Mouse (Mus musculus) retina, postnatal 1 day (tissue): ENCODE results near the gene Ccdc127.

Experiments used
- DNase-seq: peaks from one replicate; pipeline ENCODE4 v3.0.0-alpha.2; 2012

Ccdc127 gene

GRCm38 (mm10) chr13:74349566-74350434 is at the start of gene Ccdc127, which contains the start of gene Sdha:
Gene Ccdc127 (plus strand): TSS chr13:74350309.
Gene Sdha (minus strand): TSS chr13:74350280.
- peak; percentile 98 for DNase-seq

GRCm38 (mm10) chr13:74300925-74301606 is 49.0 kb upstream of the Ccdc127 start:
- DNase-seq = peak; percentile 78

- DNase-seq = no peak
Observed at GRCm38 (mm10) chr13:74301607-74301984, 48.5 kb upstream of the Ccdc127 start.

GRCm38 (mm10) chr13:74302050-74303037 is 47.8 kb upstream of the Ccdc127 start:
- DNase-seq = no peak

GRCm38 (mm10) chr13:74305380-74305779 is 44.7 kb upstream of the Ccdc127 start:
- DNase-seq = no peak

- DNase-seq = no peak
Observed at GRCm38 (mm10) chr13:74305780-74306179, 44.3 kb upstream of the Ccdc127 start.

- DNase-seq = no peak
Observed at GRCm38 (mm10) chr13:74314616-74315015, 35.5 kb upstream of the Ccdc127 start.

- DNase-seq = no peak
Observed at GRCm38 (mm10) chr13:74316386-74316785, 33.7 kb upstream of the Ccdc127 start.

GRCm38 (mm10) chr13:74316789-74317169 is 33.3 kb upstream of the Ccdc127 start:
- no peak for DNase-seq

GRCm38 (mm10) chr13:74317170-74317849 is 32.8 kb upstream of the Ccdc127 start, which contains the start of gene Pdcd6:
Gene Pdcd6 (minus strand): TSS chr13:74317580.
- DNase-seq = peak; percentile 95

GRCm38 (mm10) chr13:74329321-74329720 is 20.8 kb upstream of the Ccdc127 start:
- DNase-seq = no peak

- DNase-seq = peak; percentile 66
Observed at GRCm38 (mm10) chr13:74341036-74341435, 9.1 kb upstream of the Ccdc127 start.

- no peak for DNase-seq
Observed at GRCm38 (mm10) chr13:74350435-74350906, 362 bp downstream of the Ccdc127 start.

GRCm38 (mm10) chr13:74356491-74356890 is 6.4 kb downstream of the Ccdc127 start:
- DNase-seq = no peak

- no peak for DNase-seq
Observed at GRCm38 (mm10) chr13:74362218-74362617, 12.1 kb downstream of the Ccdc127 start.

GRCm38 (mm10) chr13:74363176-74363858 is 13.2 kb downstream of the Ccdc127 start:
- DNase-seq = no peak

- no peak for DNase-seq
Observed at GRCm38 (mm10) chr13:74363859-74364235, 13.7 kb downstream of the Ccdc127 start, which contains the start of gene Lrrc14b. Gene Lrrc14b (minus strand): TSS chr13:74364005.

GRCm38 (mm10) chr13:74381533-74382276 is 31.6 kb downstream of the Ccdc127 start:
- DNase-seq = peak; percentile 12

GRCm38 (mm10) chr13:74382289-74382688 is 32.2 kb downstream of the Ccdc127 start:
- DNase-seq = peak; percentile 22

GRCm38 (mm10) chr13:74389730-74390129 is 39.6 kb downstream of the Ccdc127 start:
- no peak for DNase-seq
